Mouse (Mus musculus) left cerebral cortex, adult 9 months (tissue): ENCODE results near the gene Fbxw17.
"Not testable (repeated sequence)": the region's sequence is repeated elsewhere in the genome, so short reads cannot be mapped to it uniquely, and the experiment has no call there.

Experiments used
- DNase-seq, 2 experiments: peaks; one replicate each; pipeline ENCODE4 v3.0.0; 2022; ENCODE audit warnings: low spot score in 2 of 2

The Fbxw17 gene

DNA sequence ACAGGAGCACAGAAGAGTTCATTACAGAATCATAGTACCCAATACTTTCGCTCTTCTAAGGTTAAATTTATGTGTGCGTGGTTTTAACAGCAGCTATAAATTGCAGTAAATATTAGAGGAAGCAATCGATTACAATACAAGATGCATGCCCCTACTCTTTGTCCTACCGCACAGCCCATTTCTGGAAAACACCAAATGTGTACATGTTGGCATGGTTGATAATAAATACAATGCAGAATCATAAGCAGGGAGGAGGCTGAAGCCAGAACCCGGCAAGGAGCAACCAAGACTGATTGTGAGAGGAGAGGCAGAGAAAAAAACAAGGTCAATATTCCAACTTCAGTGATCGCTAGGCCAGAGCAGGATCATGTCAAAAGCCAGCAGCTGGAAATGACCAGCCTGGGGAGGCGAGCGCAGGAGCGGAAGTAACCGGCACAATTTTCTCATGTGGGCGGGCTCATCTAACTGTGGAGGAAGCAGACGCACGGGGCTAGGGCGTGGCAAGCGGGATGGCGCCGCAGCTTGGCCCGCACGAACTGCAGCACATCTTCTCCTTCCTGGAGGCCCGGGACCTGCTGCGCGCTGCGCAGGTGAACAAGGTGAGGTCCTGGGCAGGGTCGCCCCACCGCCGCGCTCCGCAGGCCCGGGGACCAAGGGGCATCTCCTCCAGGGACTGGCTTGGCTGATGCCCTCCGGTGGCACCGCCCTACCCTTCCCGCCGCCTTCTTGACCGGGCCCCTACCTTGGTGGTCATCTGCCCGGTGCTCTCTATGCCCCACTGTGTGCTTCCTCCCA, at the start of gene Fbxw17:
Gene Fbxw17, plus strand, starts transcription at position 476 of the 795 bp plus-strand sequence.
- peak; percentile 44 to 79 for DNase-seq

DNA sequence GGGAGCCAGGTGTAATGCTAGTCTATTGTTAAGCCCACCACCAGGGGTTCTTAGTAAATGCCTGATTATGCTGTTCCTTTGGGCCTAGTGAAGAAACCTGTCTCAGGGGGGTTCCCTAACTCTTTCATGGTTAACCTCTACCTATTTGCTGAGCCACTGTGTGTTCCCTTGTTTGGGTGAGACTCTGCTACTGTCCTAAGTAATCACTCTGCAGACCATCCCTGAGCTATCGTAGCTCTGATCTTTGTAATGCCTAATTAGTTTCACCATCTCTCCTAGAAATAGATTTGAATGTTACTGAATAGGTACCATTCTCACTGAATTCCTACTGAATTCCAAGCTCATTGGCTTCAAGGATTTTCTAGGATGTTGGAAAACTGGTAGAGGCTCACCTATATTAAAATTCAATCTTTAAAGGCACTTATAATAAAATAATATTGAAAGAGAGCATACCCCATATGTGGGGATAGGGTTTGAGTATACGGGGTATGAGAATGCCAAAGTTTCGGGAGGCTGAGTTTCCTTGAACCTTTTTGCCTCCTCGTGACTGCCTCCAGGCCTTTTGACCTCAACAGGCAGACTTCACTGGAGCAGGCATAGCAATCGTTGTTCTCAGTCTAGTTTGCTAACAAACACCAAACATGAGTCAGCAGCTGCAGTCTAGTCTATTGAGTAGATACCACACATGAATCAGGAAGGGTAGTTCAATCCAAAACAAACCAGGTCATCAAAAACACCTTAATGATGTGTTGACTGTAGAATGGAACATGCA, 44.5 kb upstream of the Fbxw17 start:
- not testable (repeated sequence) for DNase-seq

- DNase-seq: not testable (repeated sequence)
Observed at GRCm38 (mm10) chr13:50389146-50389545, 28.5 kb upstream of the Fbxw17 start.

DNA sequence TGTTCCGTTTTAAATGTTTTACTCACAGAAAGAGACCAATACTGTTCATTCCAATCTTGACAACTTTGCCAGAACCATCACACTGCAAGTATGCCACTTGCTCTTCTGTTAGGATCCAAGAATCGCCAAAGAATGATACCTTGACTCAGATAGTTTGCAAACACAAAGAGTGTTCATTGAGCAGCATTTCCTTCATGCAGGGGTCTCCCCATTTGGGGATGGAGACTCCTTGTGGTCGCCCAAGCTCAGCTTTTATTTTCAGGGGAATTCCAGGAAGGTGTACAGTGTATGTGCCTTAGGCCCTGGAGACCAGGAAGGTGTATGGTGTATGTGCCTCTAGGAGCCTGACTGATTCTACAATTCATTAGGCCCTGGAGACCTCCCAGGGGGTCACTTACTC, 757 bp downstream of the Fbxw17 start:
- no peak for DNase-seq

- DNase-seq: no peak
Observed at GRCm38 (mm10) chr13:50423625-50424209, 6.1 kb downstream of the Fbxw17 start.

DNA sequence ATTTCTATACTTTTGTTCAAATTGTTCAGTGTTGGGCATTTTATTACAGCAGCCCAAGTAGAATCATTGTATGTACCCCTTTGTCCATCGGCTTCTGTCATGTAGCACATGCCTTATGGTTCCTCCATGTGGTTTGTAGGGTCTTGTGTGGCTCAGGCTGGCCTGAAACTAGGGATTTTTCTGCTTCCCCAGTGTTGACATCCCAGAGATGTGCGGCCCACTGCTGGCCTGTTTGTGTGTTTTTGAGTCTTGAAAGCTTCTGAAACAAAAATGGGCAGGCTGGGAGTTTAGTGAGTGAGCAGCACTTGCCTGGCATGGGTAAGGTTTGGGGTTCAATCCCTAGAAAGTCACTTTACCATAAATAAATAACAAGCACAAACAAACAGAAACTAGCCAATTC, 6.9 kb downstream of the Fbxw17 start:
- DNase-seq: no peak

GRCm38 (mm10) chr13:50426686-50427085, 9.0 kb downstream of the Fbxw17 start:
- DNase-seq: no peak

GRCm38 (mm10) chr13:50443812-50444211, 26.1 kb downstream of the Fbxw17 start, which contains the start of gene Gm47429:
Gene Gm47429 (minus strand): TSS chr13:50443912.
- DNase-seq: no peak

DNA sequence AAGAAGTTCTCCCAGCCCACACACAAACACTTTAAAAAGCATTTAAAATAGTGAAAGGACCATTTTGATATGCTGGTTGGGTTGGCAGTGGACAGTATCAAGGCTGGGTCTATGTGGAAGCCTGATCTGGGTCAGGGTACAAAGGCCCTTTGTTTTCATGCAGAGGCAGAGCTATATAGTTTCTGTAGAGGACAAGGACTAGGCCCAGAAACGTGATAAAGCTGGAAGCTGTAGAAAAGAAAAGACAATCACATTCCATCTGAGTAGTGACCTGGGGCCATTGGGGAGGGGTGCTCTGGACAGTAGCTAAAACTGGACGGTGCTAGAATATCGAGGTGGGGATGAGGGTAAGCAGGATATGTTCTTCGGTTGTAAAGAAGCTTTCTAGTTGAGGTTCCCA, 27.6 kb downstream of the Fbxw17 start:
- no peak for DNase-seq

- DNase-seq: not testable (repeated sequence)
Observed at GRCm38 (mm10) chr13:50452266-50452665, 34.6 kb downstream of the Fbxw17 start.

DNA sequence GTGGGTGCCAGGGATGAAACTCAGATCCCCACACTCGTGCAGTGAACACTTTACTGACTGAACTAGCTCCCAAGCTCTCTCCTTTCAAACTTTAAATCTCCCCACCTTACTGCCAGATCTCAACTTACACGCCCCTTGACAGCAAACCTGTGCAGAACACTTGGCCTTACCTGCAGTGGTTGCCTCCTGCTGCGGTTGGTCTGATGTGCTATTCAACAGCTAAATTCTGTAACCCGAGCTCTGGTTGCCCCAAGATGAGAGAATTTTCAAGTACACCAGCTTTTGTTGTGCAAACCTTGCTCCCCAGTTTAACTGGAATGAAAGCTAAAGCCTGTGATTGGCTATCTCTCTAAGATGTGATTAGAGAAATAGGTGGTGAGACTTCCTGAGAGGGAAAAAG, 35.8 kb downstream of the Fbxw17 start:
- no peak for DNase-seq

GRCm38 (mm10) chr13:50460433-50460832, 42.8 kb downstream of the Fbxw17 start:
- DNase-seq: not testable (repeated sequence)

DNA sequence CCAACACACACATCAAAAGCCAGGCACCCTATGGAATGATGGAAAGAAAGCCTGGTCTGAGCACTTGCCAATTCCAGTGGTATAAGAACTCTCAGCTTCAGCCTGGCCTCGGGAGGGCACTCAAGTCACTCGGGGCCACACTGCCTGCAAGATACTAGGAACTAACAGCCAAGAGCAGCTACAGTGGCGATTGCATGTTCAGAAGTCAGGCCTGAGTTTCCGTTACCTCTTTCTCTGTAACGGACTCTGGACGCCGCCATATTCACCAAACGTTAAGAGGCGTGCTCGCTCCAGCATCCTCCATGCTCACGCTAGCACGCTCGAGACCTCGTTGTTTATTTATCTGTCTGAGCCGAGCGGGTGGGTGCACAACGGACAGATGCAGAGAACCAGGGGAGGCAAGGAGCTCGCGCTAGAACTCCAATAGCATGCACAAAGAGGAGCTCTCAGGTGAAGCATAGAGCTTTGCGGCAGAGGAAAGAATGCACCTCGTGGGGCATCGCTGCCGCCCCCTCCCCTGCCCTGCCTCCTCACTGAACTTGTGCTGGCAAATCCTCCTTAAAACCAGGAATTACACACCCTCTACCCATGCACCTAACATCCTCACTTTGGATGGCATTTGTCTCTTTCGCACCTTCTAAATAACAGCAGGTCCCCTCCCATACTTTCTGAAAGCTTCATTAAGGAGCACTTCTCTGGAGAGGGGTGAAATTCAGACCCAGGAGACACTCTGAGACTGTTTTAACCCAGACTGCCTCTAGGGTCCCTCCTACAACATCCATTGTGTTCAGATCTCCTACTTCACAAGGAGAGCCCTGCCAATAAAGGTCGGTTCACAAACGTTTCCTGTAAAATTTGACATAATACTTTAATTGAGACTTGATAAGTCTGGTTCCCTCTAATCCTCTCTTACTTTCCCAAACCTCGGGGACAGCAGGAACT, 47.2 kb downstream of the Fbxw17 start:
- no peak for DNase-seq

GRCm38 (mm10) chr13:50467007-50467406, 49.3 kb downstream of the Fbxw17 start, which contains the start of gene Nutm2:
Gene Nutm2 (plus strand): TSS chr13:50467307.
- DNase-seq: no peak
